Mouse (Mus musculus): Measurements from ENCODE around the gene Bbx. TPM values are rescaled to one million over a fixed set of nuclear protein-coding genes. Genes with fewer than 3 reads are reported as not detected.

Gene Bbx
- polyA plus RNA-seq, 1 experiment from 2014 or later = 37.5 TPM

DNA sequence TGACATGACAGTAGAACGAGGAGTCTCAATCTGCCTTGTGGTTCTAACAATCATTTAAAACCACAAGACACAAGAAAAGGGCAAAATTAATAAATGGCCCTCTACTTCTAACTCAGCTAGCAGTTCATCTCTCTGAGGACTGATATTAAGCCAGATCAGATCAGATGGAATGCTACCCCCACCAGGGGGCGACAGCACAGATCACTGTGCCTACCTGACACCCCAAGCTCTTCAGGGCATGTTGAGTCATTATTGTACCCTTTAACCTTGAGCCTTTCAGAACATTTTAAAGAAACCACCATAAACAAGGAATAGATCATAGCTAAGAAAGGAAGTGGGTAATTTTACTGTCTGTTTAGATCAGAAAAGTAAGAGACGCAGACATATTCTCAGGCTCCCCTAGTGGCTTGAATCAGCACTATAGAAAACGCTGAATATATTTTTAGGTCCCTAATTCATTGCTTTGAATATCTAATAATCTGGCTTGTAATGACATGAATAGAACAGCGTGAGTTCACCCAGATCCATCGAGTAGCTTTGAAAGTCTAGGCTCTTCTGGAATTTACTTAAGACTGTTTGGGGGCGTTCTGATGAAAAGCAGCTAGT lies 230.5 kb downstream of the Bbx start:
- no peaks in the 10 kb centered on the region for H3K27me3 ChIP-seq (ENCODE audit: control insufficient read depth, insufficient read depth, low read length)
- H3K36me3 ChIP-seq (ENCODE audit: control insufficient read depth, insufficient read depth, low read length) = peaks cover 7% of the 10 kb centered on the region; the same call in 1 of the 2 replicates
- no peak overlapping the region for H3K27ac ChIP-seq (replicated peaks; ENCODE audit: low read depth, low read length)
- H3K9ac ChIP-seq (ENCODE audit: low read length) = no peak overlapping the region
- no peak overlapping the region for H3K4me3 ChIP-seq (ENCODE audit: low read depth, low read length)
- H3K4me2 ChIP-seq (ENCODE audit: low read depth, severe bottlenecking) = no peak overlapping the region
- H3K4me1 ChIP-seq (ENCODE audit: control insufficient read depth, insufficient read depth, low read length) = no peaks in the 10 kb centered on the region
- H3K9me3 ChIP-seq (ENCODE audit: control insufficient read depth, low read length) = no peaks in the 10 kb centered on the region
- WGBS = 84% methylated on average over 7 of the region's 7 CpGs
- peak; percentile 51 for DNase-seq (ENCODE audit: low spot score)
- no peak for ATAC-seq (ENCODE audit: insufficient number of reproducible peaks, low FRiP score, low TSS enrichment, low read depth)

- 95% methylated on average over 15 of the region's 15 CpGs for WGBS
- no peaks in the 10 kb centered on the region for H3K4me1 ChIP-seq (ENCODE audit: control insufficient read depth, insufficient read depth, low read length)
- DNase-seq (ENCODE audit: low spot score) = no peak
- H3K9me3 ChIP-seq (ENCODE audit: control insufficient read depth, low read length) = no peaks in the 10 kb centered on the region
- ATAC-seq (ENCODE audit: insufficient number of reproducible peaks, low FRiP score, low TSS enrichment, low read depth) = no peak
- H3K27ac ChIP-seq (replicated peaks; ENCODE audit: low read depth, low read length) = no peak overlapping the region
- no peaks in the 10 kb centered on the region for H3K27me3 ChIP-seq (ENCODE audit: control insufficient read depth, insufficient read depth, low read length)
- peaks cover 7% of the 10 kb centered on the region; the same call in 1 of the 2 replicates for H3K36me3 ChIP-seq (ENCODE audit: control insufficient read depth, insufficient read depth, low read length)
- no peak overlapping the region for H3K4me2 ChIP-seq (ENCODE audit: low read depth, severe bottlenecking)
- no peak overlapping the region for H3K9ac ChIP-seq (ENCODE audit: low read length)
- H3K4me3 ChIP-seq (ENCODE audit: low read depth, low read length) = no peak overlapping the region
These were observed 232.0 kb downstream of the Bbx start for GRCm38 (mm10) chr16:50200214-50200613.

GRCm38 (mm10) chr16:50196118-50196517 lies 236.1 kb downstream of the Bbx start:
- H3K36me3 ChIP-seq (ENCODE audit: control insufficient read depth, insufficient read depth, low read length) = peaks cover 7% of the 10 kb centered on the region; the same call in 1 of the 2 replicates
- H3K9ac ChIP-seq (ENCODE audit: low read length) = no peak overlapping the region
- no peaks in the 10 kb centered on the region for H3K4me1 ChIP-seq (ENCODE audit: control insufficient read depth, insufficient read depth, low read length)
- no peak overlapping the region for H3K4me3 ChIP-seq (ENCODE audit: low read depth, low read length)
- H3K27me3 ChIP-seq (ENCODE audit: control insufficient read depth, insufficient read depth, low read length) = no peaks in the 10 kb centered on the region
- DNase-seq (ENCODE audit: low spot score) = no peak
- 45% methylated on average over 4 of the region's 4 CpGs for WGBS
- H3K27ac ChIP-seq (replicated peaks; ENCODE audit: low read depth, low read length) = no peak overlapping the region
- ATAC-seq (ENCODE audit: insufficient number of reproducible peaks, low FRiP score, low TSS enrichment, low read depth) = no peak; the same call in 1 of the 2 replicates
- no peaks in the 10 kb centered on the region for H3K9me3 ChIP-seq (ENCODE audit: control insufficient read depth, low read length)
- H3K4me2 ChIP-seq (ENCODE audit: low read depth, severe bottlenecking) = no peak overlapping the region

DNA sequence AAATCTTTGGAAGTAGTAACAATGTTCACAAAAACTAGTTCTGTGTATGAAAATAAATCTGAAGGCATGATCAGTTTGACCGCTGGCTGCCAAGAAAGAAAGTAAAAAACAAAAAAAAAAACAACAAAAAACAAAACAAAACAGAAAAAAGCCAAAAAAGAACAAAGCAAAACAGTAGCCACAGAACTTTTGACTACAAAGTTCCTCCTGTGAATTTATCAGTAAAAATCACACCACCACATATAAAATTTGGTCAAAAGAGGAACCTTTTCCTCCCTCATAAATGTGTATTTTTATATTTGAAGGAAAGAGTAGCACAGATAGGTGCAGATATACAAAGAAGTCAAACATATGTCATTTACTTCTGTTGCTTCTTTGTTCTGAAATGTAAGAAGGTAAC lies 239.6 kb downstream of the Bbx start:
- H3K27ac ChIP-seq (replicated peaks; ENCODE audit: low read depth, low read length) = no peak overlapping the region
- H3K4me2 ChIP-seq (ENCODE audit: low read depth, severe bottlenecking) = no peak overlapping the region
- H3K9ac ChIP-seq (ENCODE audit: low read length) = no peak overlapping the region
- H3K4me3 ChIP-seq (ENCODE audit: low read depth, low read length) = no peak overlapping the region
- H3K4me1 ChIP-seq (ENCODE audit: control insufficient read depth, insufficient read depth, low read length) = no peaks in the 10 kb centered on the region
- no peak for DNase-seq (ENCODE audit: low spot score)
- no peaks in the 10 kb centered on the region for H3K9me3 ChIP-seq (ENCODE audit: control insufficient read depth, low read length)
- no peaks in the 10 kb centered on the region; the same call in 1 of the 2 replicates for H3K36me3 ChIP-seq (ENCODE audit: control insufficient read depth, insufficient read depth, low read length)
- H3K27me3 ChIP-seq (ENCODE audit: control insufficient read depth, insufficient read depth, low read length) = no peaks in the 10 kb centered on the region
- ATAC-seq (ENCODE audit: insufficient number of reproducible peaks, low FRiP score, low TSS enrichment, low read depth) = no peak
- WGBS = 91% methylated on average over 1 of the region's 1 CpGs

- 66% methylated on average over 6 of the region's 6 CpGs for WGBS
- no peaks in the 10 kb centered on the region for H3K36me3 ChIP-seq (ENCODE audit: control insufficient read depth, insufficient read depth, low read length)
- no peaks in the 10 kb centered on the region for H3K9me3 ChIP-seq (ENCODE audit: control insufficient read depth, low read length)
- no peak overlapping the region for H3K4me2 ChIP-seq (ENCODE audit: low read depth, severe bottlenecking)
- no peak overlapping the region for H3K9ac ChIP-seq (ENCODE audit: low read length)
- DNase-seq (ENCODE audit: low spot score) (no peak), ATAC-seq (ENCODE audit: insufficient number of reproducible peaks, low FRiP score, low TSS enrichment, low read depth) (no peak)
- no peak overlapping the region for H3K27ac ChIP-seq (replicated peaks; ENCODE audit: low read depth, low read length)
- no peak overlapping the region for H3K4me3 ChIP-seq (ENCODE audit: low read depth, low read length)
- H3K27me3 ChIP-seq (ENCODE audit: control insufficient read depth, insufficient read depth, low read length) = no peaks in the 10 kb centered on the region
- 0 out of 2 replicates have a peak, but pooled peaks cover 4% of the 10 kb centered on the region for H3K4me1 ChIP-seq (ENCODE audit: control insufficient read depth, insufficient read depth, low read length)
These were observed 243.1 kb downstream of the Bbx start for GRCm38 (mm10) chr16:50189108-50189507.

GRCm38 (mm10) chr16:50186604-50187003 lies 245.6 kb downstream of the Bbx start:
- no peak overlapping the region for H3K9ac ChIP-seq (ENCODE audit: low read length)
- H3K27ac ChIP-seq (replicated peaks; ENCODE audit: low read depth, low read length) = no peak overlapping the region
- 79% methylated on average over 6 of the region's 6 CpGs for WGBS
- no peaks in the 10 kb centered on the region for H3K36me3 ChIP-seq (ENCODE audit: control insufficient read depth, insufficient read depth, low read length)
- DNase-seq (ENCODE audit: low spot score) = no peak
- ATAC-seq (ENCODE audit: insufficient number of reproducible peaks, low FRiP score, low TSS enrichment, low read depth) = no peak
- 0 out of 2 replicates have a peak, but pooled peaks cover 4% of the 10 kb centered on the region for H3K4me1 ChIP-seq (ENCODE audit: control insufficient read depth, insufficient read depth, low read length)
- no peak overlapping the region for H3K4me3 ChIP-seq (ENCODE audit: low read depth, low read length)
- H3K9me3 ChIP-seq (ENCODE audit: control insufficient read depth, low read length) = no peaks in the 10 kb centered on the region; the same call in 1 of the 2 replicates
- no peak overlapping the region for H3K4me2 ChIP-seq (ENCODE audit: low read depth, severe bottlenecking)
- H3K27me3 ChIP-seq (ENCODE audit: control insufficient read depth, insufficient read depth, low read length) = no peaks in the 10 kb centered on the region

- no peak overlapping the region for H3K9ac ChIP-seq (ENCODE audit: low read length)
- H3K4me2 ChIP-seq (ENCODE audit: low read depth, severe bottlenecking) = no peak overlapping the region
- H3K27ac ChIP-seq (replicated peaks; ENCODE audit: low read depth, low read length) = no peak overlapping the region
- 18% methylated on average over 5 of the region's 5 CpGs for WGBS
- no peak for ATAC-seq (ENCODE audit: insufficient number of reproducible peaks, low FRiP score, low TSS enrichment, low read depth)
- H3K4me1 ChIP-seq (ENCODE audit: control insufficient read depth, insufficient read depth, low read length) = 0 out of 2 replicates have a peak, but pooled peaks cover 4% of the 10 kb centered on the region
- no peaks in the 10 kb centered on the region for H3K27me3 ChIP-seq (ENCODE audit: control insufficient read depth, insufficient read depth, low read length)
- no peak overlapping the region for H3K4me3 ChIP-seq (ENCODE audit: low read depth, low read length)
- no peaks in the 10 kb centered on the region; the same call in 1 of the 2 replicates for H3K9me3 ChIP-seq (ENCODE audit: control insufficient read depth, low read length)
- peak; percentile 53 for DNase-seq (ENCODE audit: low spot score)
- no peaks in the 10 kb centered on the region for H3K36me3 ChIP-seq (ENCODE audit: control insufficient read depth, insufficient read depth, low read length)
These were observed 247.1 kb downstream of the Bbx start for GRCm38 (mm10) chr16:50185041-50185440.

DNA sequence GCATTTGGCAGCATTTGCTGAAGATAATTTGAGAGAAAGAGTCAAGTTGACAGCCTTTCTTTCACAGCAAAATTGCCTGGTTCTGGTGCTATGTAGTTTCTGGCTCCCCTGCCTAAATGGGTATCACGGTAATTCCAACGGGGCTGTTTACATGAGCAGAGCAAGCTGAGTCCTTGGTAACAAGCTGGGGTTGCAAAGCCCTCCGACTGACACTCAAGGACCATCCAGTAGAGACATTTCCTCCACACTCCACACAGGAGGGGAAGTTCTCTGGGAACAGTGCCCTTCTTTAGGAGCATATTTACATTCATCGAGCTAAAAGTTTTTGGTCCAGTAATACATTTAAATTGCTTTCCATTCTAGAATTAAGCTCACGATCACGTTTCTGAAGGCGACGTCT lies 249.2 kb downstream of the Bbx start:
- Histone ChIP-seq H3K27ac (replicated peaks; ENCODE audit: low read depth, low read length) (no peak overlapping the region), H3K9me3 (ENCODE audit: control insufficient read depth, low read length) (no peaks in the 10 kb centered on the region; the same call in 1 of the 2 replicates), H3K9ac (ENCODE audit: low read length) (no peak overlapping the region), H3K27me3 (ENCODE audit: control insufficient read depth, insufficient read depth, low read length) (no peaks in the 10 kb centered on the region), H3K4me3 (ENCODE audit: low read depth, low read length) (no peak overlapping the region), H3K4me1 (ENCODE audit: control insufficient read depth, insufficient read depth, low read length) (0 out of 2 replicates have a peak, but pooled peaks cover 4% of the 10 kb centered on the region), H3K4me2 (ENCODE audit: low read depth, severe bottlenecking) (no peak overlapping the region), H3K36me3 (ENCODE audit: control insufficient read depth, insufficient read depth, low read length) (no peaks in the 10 kb centered on the region)
- ATAC-seq (ENCODE audit: insufficient number of reproducible peaks, low FRiP score, low TSS enrichment, low read depth) (no peak), DNase-seq (ENCODE audit: low spot score) (no peak)
- WGBS = 78% methylated on average over 8 of the region's 8 CpGs
